Mouse (Mus musculus): ENCODE data around the gene Tecrl.

GRCm38 (mm10) chr5:83351615-83352014, 3.4 kb downstream of the Tecrl start:
- TF ChIP-seq CTCF (IDR thresholded peaks at IDR 0.05; ENCODE audit: extremely low read depth, insufficient read depth, insufficient read length, insufficient replicate concordance) (no peak), POLR2A (IDR thresholded peaks at IDR 0.05; ENCODE audit: low read depth, low read length) (no peak)

Data from spleen, adult 2 months (tissue).